Mouse (Mus musculus) midbrain, embryonic 15.5 days (tissue): ENCODE data around the gene Gpr146. TPM values are rescaled to one million over a fixed set of nuclear protein-coding genes. Genes with fewer than 3 reads are reported as not detected.

Source experiments
- ATAC-seq: fragments of 200-750 bp; cut with Nextera tagmentation; replicated peaks from 2 replicates; pipeline ENCODE4 v1.8.0; 2017; ENCODE audit warnings: moderate TSS enrichment
- H3K27ac ChIP-seq: fragments of 300-500 bp; sonication (generic); 2 replicates; pipeline ENCODE4 v1.5.1; 2015; ENCODE audit warnings: mild to moderate bottlenecking, inconsistent platforms
- H3K27me3 ChIP-seq: fragments of 300-500 bp; sonication (generic); replicated peaks from 2 replicates; pipeline ENCODE4 v1.6.1; 2015; ENCODE audit warnings: inconsistent platforms
- H3K36me3 ChIP-seq: fragments of 300-500 bp; sonication (generic); replicated peaks from 2 replicates; pipeline ENCODE4 v1.6.1; 2015; ENCODE audit warnings: inconsistent platforms
- H3K4me1 ChIP-seq: fragments of 300-500 bp; sonication (generic); 2 replicates; pipeline ENCODE4 v1.6.1; 2015; ENCODE audit warnings: inconsistent platforms
- H3K4me2 ChIP-seq: fragments of 300-500 bp; sonication (generic); 2 replicates; pipeline ENCODE4 v1.6.1; 2015; ENCODE audit warnings: inconsistent platforms, mild to moderate bottlenecking, moderate library complexity
- H3K4me3 ChIP-seq: fragments of 300-500 bp; sonication (generic); 2 replicates; pipeline ENCODE4 v1.5.1; 2015; ENCODE audit warnings: mild to moderate bottlenecking, inconsistent platforms
- H3K9ac ChIP-seq: fragments of 300-500 bp; sonication (generic); 2 replicates; pipeline ENCODE4 v1.6.1; 2015; ENCODE audit warnings: mild to moderate bottlenecking, inconsistent platforms
- H3K9me3 ChIP-seq: fragments of 300-500 bp; sonication (generic); 2 replicates; pipeline ENCODE4 v1.6.1; 2016; ENCODE audit warnings: inconsistent platforms
- WGBS: fragments of 180-500 bp; shearing (Covaris S2); methylation state at CpG from one replicate; pipeline ENCODE4 v1.1.7; 2015; ENCODE audit warnings: mixed read lengths; 5-methylcytosine and 5-hydroxymethylcytosine counted together
- polyA plus RNA-seq: library from polyadenylated mRNA; unstranded; fragments of >200 nt; fragmentation: Nextera tagmentation; extraction: Ambion mirVana; gene quantifications from 2 replicates; pipeline ENCODE4 v1.2.1, GENCODE M21; 2015

Gene Gpr146
- polyA plus RNA-seq, 1 experiment from 2014 or later = 2.5 TPM

GRCm38 (mm10) chr5:139374841-139375240 is 2.7 kb upstream of the Gpr146 start:
- H3K4me2 ChIP-seq = no peak overlapping the region
- peaks cover 16% of the 10 kb centered on the region for H3K4me1 ChIP-seq
- H3K9me3 ChIP-seq = no peaks in the 10 kb centered on the region
- no peak overlapping the region for H3K27ac ChIP-seq
- no peaks in the 10 kb centered on the region for H3K36me3 ChIP-seq
- 88% methylated on average over 2 of the region's 2 CpGs for WGBS
- H3K9ac ChIP-seq = no peak overlapping the region
- no peaks in the 10 kb centered on the region for H3K27me3 ChIP-seq
- no peak overlapping the region for H3K4me3 ChIP-seq
- ATAC-seq = no peak

GRCm38 (mm10) chr5:139378271-139378556 is 717 bp downstream of the Gpr146 start:
- H3K4me3 ChIP-seq = no peak overlapping the region
- no peak overlapping the region for H3K4me2 ChIP-seq
- ATAC-seq = no peak
- no peaks in the 10 kb centered on the region for H3K36me3 ChIP-seq
- no peaks in the 10 kb centered on the region for H3K27me3 ChIP-seq
- no peak overlapping the region for H3K9ac ChIP-seq
- 92% methylated on average over 7 of the region's 7 CpGs for WGBS
- H3K9me3 ChIP-seq = no peaks in the 10 kb centered on the region
- no peak overlapping the region for H3K27ac ChIP-seq
- peaks cover 16% of the 10 kb centered on the region for H3K4me1 ChIP-seq

- no peak overlapping the region for H3K4me2 ChIP-seq
- no peaks in the 10 kb centered on the region for H3K9me3 ChIP-seq
- peaks cover 16% of the 10 kb centered on the region for H3K4me1 ChIP-seq
- 51% methylated on average over 21 of the region's 21 CpGs for WGBS
- no peaks in the 10 kb centered on the region for H3K27me3 ChIP-seq
- no peaks in the 10 kb centered on the region for H3K36me3 ChIP-seq
- no peak for ATAC-seq
- no peak overlapping the region for H3K4me3 ChIP-seq
- peak overlapping the region; percentile 13; the same call in 1 of the 2 replicates for H3K27ac ChIP-seq
- H3K9ac ChIP-seq = no peak overlapping the region
Measured at GRCm38 (mm10) chr5:139378986-139379629, 1.6 kb downstream of the Gpr146 start.

GRCm38 (mm10) chr5:139379771-139380384 is 2.4 kb downstream of the Gpr146 start:
- Histone ChIP-seq H3K4me3 (peak overlapping the region; percentile 70), H3K4me2 (peak overlapping the region; percentile 96), H3K27ac (0 out of 2 replicates have a peak overlapping the region, but pooled peaks have one; percentile 40), H3K36me3 (no peaks in the 10 kb centered on the region), H3K4me1 (peaks cover 16% of the 10 kb centered on the region), H3K27me3 (no peaks in the 10 kb centered on the region), H3K9me3 (no peaks in the 10 kb centered on the region), H3K9ac (peak overlapping the region; percentile 70; the same call in 1 of the 2 replicates)
- 22% methylated on average over 8 of the region's 8 CpGs for WGBS
- no peak for ATAC-seq

GRCm38 (mm10) chr5:139380385-139381248 is 3.1 kb downstream of the Gpr146 start:
- WGBS = under 1% methylated on average over 73 of the region's 73 CpGs
- H3K4me1 ChIP-seq = peaks cover 16% of the 10 kb centered on the region
- peak overlapping the region; percentile 70 for H3K4me3 ChIP-seq
- H3K27ac ChIP-seq = peak overlapping the region; percentile 46
- H3K27me3 ChIP-seq = no peaks in the 10 kb centered on the region
- H3K9ac ChIP-seq = peak overlapping the region; percentile 70
- peak; percentile 60 for ATAC-seq
- H3K36me3 ChIP-seq = no peaks in the 10 kb centered on the region
- H3K9me3 ChIP-seq = no peaks in the 10 kb centered on the region
- peak overlapping the region; percentile 96 for H3K4me2 ChIP-seq

GRCm38 (mm10) chr5:139381586-139382513 is 4.4 kb downstream of the Gpr146 start:
- peak overlapping the region; percentile 96; the same call in 1 of the 2 replicates for H3K4me2 ChIP-seq
- WGBS = 79% methylated on average over 18 of the region's 18 CpGs
- no peak for ATAC-seq
- H3K27me3 ChIP-seq = no peaks in the 10 kb centered on the region
- H3K27ac ChIP-seq = no peak overlapping the region; the same call in 1 of the 2 replicates
- peaks cover 16% of the 10 kb centered on the region for H3K4me1 ChIP-seq
- H3K4me3 ChIP-seq = no peak overlapping the region
- H3K9me3 ChIP-seq = no peaks in the 10 kb centered on the region
- no peak overlapping the region for H3K9ac ChIP-seq
- no peaks in the 10 kb centered on the region for H3K36me3 ChIP-seq

- Histone ChIP-seq H3K9me3 (no peaks in the 10 kb centered on the region), H3K4me1 (peaks cover 19% of the 10 kb centered on the region), H3K9ac (no peak overlapping the region), H3K36me3 (no peaks in the 10 kb centered on the region), H3K27me3 (no peaks in the 10 kb centered on the region), H3K4me2 (no peak overlapping the region), H3K4me3 (no peak overlapping the region), H3K27ac (0 out of 2 replicates have a peak overlapping the region, but pooled peaks have one; percentile 4)
- no peak for ATAC-seq
- 64% methylated on average over 8 of the region's 8 CpGs for WGBS
Measured at GRCm38 (mm10) chr5:139382760-139383159, 5.3 kb downstream of the Gpr146 start.

- no peak overlapping the region for H3K4me2 ChIP-seq
- H3K27ac ChIP-seq = no peak overlapping the region
- H3K9ac ChIP-seq = no peak overlapping the region
- H3K36me3 ChIP-seq = no peaks in the 10 kb centered on the region
- H3K27me3 ChIP-seq = no peaks in the 10 kb centered on the region
- 71% methylated on average over 9 of the region's 9 CpGs for WGBS
- no peak for ATAC-seq
- H3K4me3 ChIP-seq = no peak overlapping the region
- peaks cover 22% of the 10 kb centered on the region for H3K4me1 ChIP-seq
- H3K9me3 ChIP-seq = no peaks in the 10 kb centered on the region
Measured at GRCm38 (mm10) chr5:139383234-139383633, 5.7 kb downstream of the Gpr146 start.

GRCm38 (mm10) chr5:139384531-139384930 is 7.0 kb downstream of the Gpr146 start:
- Histone ChIP-seq H3K4me2 (no peak overlapping the region), H3K4me1 (peaks cover 34% of the 10 kb centered on the region), H3K4me3 (no peak overlapping the region), H3K9ac (no peak overlapping the region), H3K9me3 (no peaks in the 10 kb centered on the region), H3K27ac (no peak overlapping the region), H3K36me3 (no peaks in the 10 kb centered on the region), H3K27me3 (no peaks in the 10 kb centered on the region)
- whole genome bisulfite sequencing = 77% methylated on average over 10 of the region's 10 CpGs
- ATAC-seq = no peak

- no peak overlapping the region for H3K4me3 ChIP-seq
- H3K9me3 ChIP-seq = no peaks in the 10 kb centered on the region
- peaks cover 29% of the 10 kb centered on the region for H3K4me1 ChIP-seq
- no peak for ATAC-seq
- no peaks in the 10 kb centered on the region for H3K27me3 ChIP-seq
- no peaks in the 10 kb centered on the region for H3K36me3 ChIP-seq
- 98% methylated on average over 5 of the region's 5 CpGs for WGBS
- no peak overlapping the region for H3K9ac ChIP-seq
- no peak overlapping the region for H3K27ac ChIP-seq
- no peak overlapping the region for H3K4me2 ChIP-seq
Measured at GRCm38 (mm10) chr5:139386047-139386446, 8.6 kb downstream of the Gpr146 start.

- H3K9me3 ChIP-seq = no peaks in the 10 kb centered on the region
- ATAC-seq = no peak
- H3K4me3 ChIP-seq = no peak overlapping the region
- peaks cover 27% of the 10 kb centered on the region for H3K4me1 ChIP-seq
- no peaks in the 10 kb centered on the region for H3K27me3 ChIP-seq
- H3K4me2 ChIP-seq = no peak overlapping the region
- H3K36me3 ChIP-seq = no peaks in the 10 kb centered on the region
- 83% methylated on average over 10 of the region's 10 CpGs for WGBS
- no peak overlapping the region for H3K27ac ChIP-seq
- no peak overlapping the region for H3K9ac ChIP-seq
Measured at GRCm38 (mm10) chr5:139387329-139388194, 10.1 kb downstream of the Gpr146 start.
